Mouse (Mus musculus) testis, adult 2 months (tissue): ENCODE measurements at regions not wholly inside any gene's neighbourhood (a gene's known extent, or its start where the extent isn't known, plus 50 kb on each side); places are given as distances from the start of the nearest gene placed in this dataset.

Source experiments
- CTCF ChIP-seq: fragments of 200-500 bp; IDR thresholded peaks from 2 replicates; pipeline ENCODE4 v1.5.1; 2012; ENCODE audit warnings: low read depth, mild to moderate bottlenecking, inconsistent platforms, low read length, moderate library complexity; ENCODE audit not compliant: control insufficient read depth, insufficient read depth, insufficient replicate concordance
- POLR2A ChIP-seq: fragments of 200-500 bp; IDR thresholded peaks from 2 replicates; pipeline ENCODE4 v1.6.1; 2012; ENCODE audit warnings: low read depth, mild to moderate bottlenecking, inconsistent platforms, low read length, moderate library complexity; ENCODE audit not compliant: control insufficient read depth

- no peak for TF ChIP-seq CTCF
- no peak for TF ChIP-seq POLR2A
Measured at GRCm38 (mm10) chr8:12504777-12505176, 68.1 kb upstream of the Spaca7 start.
